Mouse (Mus musculus): ENCODE data around the gene Olfr1170. TPM values are rescaled to one million over a fixed set of nuclear protein-coding genes. Genes with fewer than 3 reads are reported as not detected.

Olfr1170 gene
- under 1 TPM in 1 of 2 experiments, not detected in 1; 0.12 TPM for polyA plus RNA-seq (2017; shearing (Covaris generic))

- no peak for ATAC-seq
Measured at GRCm38 (mm10) chr2:88228234-88228633, at the start of gene Olfr1170. Gene Olfr1170, minus strand, starts transcription at chr2:88228334.

- no peak for ATAC-seq
Measured at GRCm38 (mm10) chr2:88220784-88221183, 7.3 kb downstream of the Olfr1170 start.

- ATAC-seq: no peak
Measured at GRCm38 (mm10) chr2:88181580-88181979, 46.6 kb downstream of the Olfr1170 start, which contains the start of gene Olfr1168. Gene Olfr1168, plus strand, starts transcription at chr2:88181880.

Other genes starting within 250 kb of the Olfr1170 start
- gene Olfr1158, start 238.2 kb downstream of the Olfr1170 start, polyA plus RNA-seq (2017; shearing (Covaris generic)): not detected
- gene Olfr1160, start 220.1 kb downstream of the Olfr1170 start, polyA plus RNA-seq (2017; shearing (Covaris generic)): not detected
- not detected for gene Olfr1161, start 205.6 kb downstream of the Olfr1170 start, polyA plus RNA-seq (2017; shearing (Covaris generic))
- gene Olfr73, start 190.6 kb downstream of the Olfr1170 start, polyA plus RNA-seq (2017; shearing (Covaris generic)): not detected
- gene Olfr1162, start 177.2 kb downstream of the Olfr1170 start, polyA plus RNA-seq (2017; shearing (Covaris generic)): not detected
- gene Olfr1163, start 156.5 kb downstream of the Olfr1170 start, polyA plus RNA-seq (2017; shearing (Covaris generic)): not detected
- not detected for gene Olfr1164, start 134.4 kb downstream of the Olfr1170 start, polyA plus RNA-seq (2017; shearing (Covaris generic))
- gene Olfr1166, start 100.1 kb downstream of the Olfr1170 start, polyA plus RNA-seq (2017; shearing (Covaris generic)): under 1 TPM in 1 of 2 experiments, not detected in 1; 0.17 TPM
- gene Olfr1167, start 73.1 kb downstream of the Olfr1170 start, polyA plus RNA-seq (2017; shearing (Covaris generic)): under 1 TPM in 1 of 2 experiments, not detected in 1; 0.11 TPM
- gene Olfr1168, start 46.5 kb downstream of the Olfr1170 start, polyA plus RNA-seq (2017; shearing (Covaris generic)): not detected
- gene Olfr1173, start 51.5 kb upstream of the Olfr1170 start, polyA plus RNA-seq (2017; shearing (Covaris generic)): under 1 TPM in 1 of 2 experiments, not detected in 1; 0.11 TPM
- gene Olfr1174-ps, start 86.8 kb upstream of the Olfr1170 start, polyA plus RNA-seq (2017; shearing (Covaris generic)): not detected
- gene Olfr1175-ps, start 98.9 kb upstream of the Olfr1170 start, polyA plus RNA-seq (2017; shearing (Covaris generic)): under 1 TPM in 1 of 2 experiments, not detected in 1; 0.20 TPM
- gene Olfr1176, start 108.4 kb upstream of the Olfr1170 start, polyA plus RNA-seq (2017; shearing (Covaris generic)): not detected
- gene Olfr1177-ps, start 118.2 kb upstream of the Olfr1170 start, polyA plus RNA-seq (2017; shearing (Covaris generic)): not detected
- not detected for gene Olfr1178, start 158.7 kb upstream of the Olfr1170 start, polyA plus RNA-seq (2017; shearing (Covaris generic))
- gene Olfr1179, start 178.1 kb upstream of the Olfr1170 start, polyA plus RNA-seq (2017; shearing (Covaris generic)): not detected
- not detected for gene Olfr1180, start 190.8 kb upstream of the Olfr1170 start, polyA plus RNA-seq (2017; shearing (Covaris generic))
- not detected for gene Olfr1181, start 197.8 kb upstream of the Olfr1170 start, polyA plus RNA-seq (2017; shearing (Covaris generic))
- gene Gm13757, start 220.8 kb upstream of the Olfr1170 start, polyA plus RNA-seq (2017; shearing (Covaris generic)): under 1 TPM in 1 of 2 experiments, not detected in 1; 0.21 TPM
- gene Olfr1183, start 226.5 kb upstream of the Olfr1170 start, polyA plus RNA-seq (2017; shearing (Covaris generic)): not detected

All from activated CD4-positive, CD25-positive, alpha-beta regulatory T cell, adult 4 months (primary cell).